Mouse (Mus musculus) small intestine, adult 2 months (tissue): ENCODE results near the gene C4b. TPM values are rescaled to one million over a fixed set of nuclear protein-coding genes. Genes with fewer than 3 reads are reported as not detected.

Source experiments
- H3K27ac ChIP-seq: fragments of 200-500 bp; 2 replicates; pipeline ENCODE4 v1.5.1; 2012; ENCODE audit warnings: low read depth, low read length, control low read depth, inconsistent platforms; ENCODE audit not compliant: insufficient read depth
- H3K27me3 ChIP-seq: fragments of 200-500 bp; 2 replicates; pipeline ENCODE4 v1.6.1; 2012; ENCODE audit warnings: mild to moderate bottlenecking, moderate library complexity, low read length, inconsistent platforms; ENCODE audit not compliant: control insufficient read depth, insufficient read depth
- H3K36me3 ChIP-seq: fragments of 200-500 bp; 2 replicates; pipeline ENCODE4 v1.6.1; 2012; ENCODE audit warnings: mild to moderate bottlenecking, low read length, control low read depth, inconsistent platforms; ENCODE audit not compliant: control insufficient read depth, insufficient read depth
- H3K4me1 ChIP-seq: fragments of 200-500 bp; 2 replicates; pipeline ENCODE4 v1.6.1; 2012; ENCODE audit warnings: low read length, inconsistent platforms, mixed read lengths; ENCODE audit not compliant: control insufficient read depth, insufficient read depth, insufficient read length
- H3K4me3 ChIP-seq: fragments of 200-500 bp; 2 replicates; pipeline ENCODE4 v1.5.1; 2012; ENCODE audit warnings: low read depth, mild to moderate bottlenecking, control low read depth, inconsistent platforms, low read length, moderate library complexity
- CTCF ChIP-seq: fragments of 200-500 bp; IDR thresholded peaks from 2 replicates; pipeline ENCODE4 v1.5.1; 2012; ENCODE audit warnings: low read depth, mild to moderate bottlenecking, control low read depth, inconsistent platforms, low read length, moderate library complexity, mixed read lengths; ENCODE audit not compliant: insufficient replicate concordance, insufficient read length; ENCODE audit errors: extremely low read depth
- POLR2A ChIP-seq: fragments of 200-500 bp; IDR thresholded peaks from 2 replicates; pipeline ENCODE4 v1.6.1; 2012; ENCODE audit warnings: low read depth, mild to moderate bottlenecking, control low read depth, inconsistent platforms, low read length, moderate library complexity
- WGBS: fragments of 180-500 bp; shearing (Covaris S2); methylation state at CpG from one replicate; pipeline ENCODE4 v1.1.7; 2018; 5-methylcytosine and 5-hydroxymethylcytosine counted together
- polyA plus RNA-seq: library from polyadenylated mRNA; depleted of rRNA; stranded (reverse); fragments of >200 nt; gene quantifications from 2 replicates; pipeline ENCODE4 v1.2.3, GENCODE M21; 2012; rRNA removed

Gene C4b
- polyA plus RNA-seq, 1 experiment: 16.8 TPM

DNA sequence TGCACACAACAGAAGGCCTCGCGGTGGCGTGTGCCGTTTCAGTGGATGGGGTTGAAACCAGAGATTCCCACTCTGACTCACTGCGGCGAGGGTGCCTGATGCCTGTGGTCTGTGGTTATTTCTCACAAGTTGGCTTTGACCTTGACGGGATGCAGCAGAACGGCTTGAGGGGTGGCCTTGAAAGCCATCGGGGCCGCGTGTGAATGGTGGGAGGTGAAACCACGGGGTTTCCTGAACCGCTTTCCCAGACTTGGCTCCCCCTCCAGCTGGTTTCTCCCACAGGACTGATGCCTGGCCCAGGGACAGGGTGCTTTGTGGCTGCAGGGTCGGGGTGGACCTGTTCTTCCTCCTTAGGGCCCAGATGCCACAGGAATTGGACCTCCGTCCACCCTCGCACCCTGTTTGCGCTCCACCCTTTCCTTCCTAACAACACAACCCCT, 62.5 kb downstream of the C4b start:
- Histone ChIP-seq H3K4me3 (0 out of 2 replicates have a peak overlapping the region, but pooled peaks have one; percentile 0), H3K27me3 (peaks cover 4% of the 10 kb centered on the region; the same call in 1 of the 2 replicates), H3K27ac (peak overlapping the region; percentile 65), H3K36me3 (no peaks in the 10 kb centered on the region), H3K4me1 (peaks cover 19% of the 10 kb centered on the region)
- WGBS: 54% methylated on average over 17 of the region's 17 CpGs
- TF ChIP-seq CTCF (no peak), POLR2A (no peak)

GRCm38 (mm10) chr17:34680621-34681020, 63.1 kb downstream of the C4b start:
- TF ChIP-seq CTCF: no peak
- TF ChIP-seq POLR2A: no peak
- Histone ChIP-seq H3K36me3 (no peaks in the 10 kb centered on the region), H3K27ac (no peak overlapping the region), H3K4me3 (no peak overlapping the region), H3K27me3 (peaks cover 4% of the 10 kb centered on the region), H3K4me1 (peaks cover 15% of the 10 kb centered on the region)
- 69% methylated on average over 4 of the region's 4 CpGs for WGBS

GRCm38 (mm10) chr17:34680191-34680590, 63.5 kb downstream of the C4b start:
- 79% methylated on average over 26 of the region's 26 CpGs for WGBS
- H3K4me1 ChIP-seq: peaks cover 13% of the 10 kb centered on the region
- no peaks in the 10 kb centered on the region for H3K36me3 ChIP-seq
- H3K27ac ChIP-seq: no peak overlapping the region
- H3K27me3 ChIP-seq: peaks cover 6% of the 10 kb centered on the region
- TF ChIP-seq CTCF: no peak
- no peak for TF ChIP-seq POLR2A
- no peak overlapping the region for H3K4me3 ChIP-seq

Other genes starting within 250 kb of the C4b start
- 33.4 and 104 TPM in 2 replicates for gene Btnl6, start 226.5 kb downstream of the C4b start, polyA plus RNA-seq
- 12.1 and 16.7 TPM in 2 replicates for gene Notch4, start 179.6 kb downstream of the C4b start, polyA plus RNA-seq
- 3.5 and 8.1 TPM in 2 replicates for gene Gpsm3, start 154.1 kb downstream of the C4b start, polyA plus RNA-seq
- 16.1 and 32.2 TPM in 2 replicates for gene Pbx2, start 152.6 kb downstream of the C4b start, polyA plus RNA-seq
- 0.90 and 1.7 TPM in 2 replicates for gene Ager, start 146.0 kb downstream of the C4b start, polyA plus RNA-seq
- gene Rnf5, start 140.2 kb downstream of the C4b start, polyA plus RNA-seq: 66.7 and 147 TPM in 2 replicates
- 210 and 330 TPM in 2 replicates for gene Agpat1, start 139.6 kb downstream of the C4b start, polyA plus RNA-seq
- gene Egfl8, start 127.9 kb downstream of the C4b start, polyA plus RNA-seq: 1.8 and 2.3 TPM in 2 replicates
- 17.3 and 22.0 TPM in 2 replicates for gene Ppt2, start 115.4 kb downstream of the C4b start, polyA plus RNA-seq
- 5.5 and 8.0 TPM in 2 replicates for gene Prrt1, start 114.3 kb downstream of the C4b start, polyA plus RNA-seq
- 2.5 and 9.3 TPM in 2 replicates for gene Fkbpl, start 99.1 kb downstream of the C4b start, polyA plus RNA-seq
- gene Atf6b, start 96.7 kb downstream of the C4b start, polyA plus RNA-seq: 26.6 and 48.0 TPM in 2 replicates
- 12.1 and 12.5 TPM in 2 replicates for gene Tnxb, start 73.3 kb downstream of the C4b start, polyA plus RNA-seq
- gene Cyp21a1, start 60.7 kb upstream of the C4b start, polyA plus RNA-seq: 0.18 and 0.67 TPM in 2 replicates
- gene Stk19, start 93.1 kb upstream of the C4b start, polyA plus RNA-seq: 28.6 and 56.3 TPM in 2 replicates
- gene Dxo, start 93.1 kb upstream of the C4b start, polyA plus RNA-seq: 31.5 and 51.8 TPM in 2 replicates
- gene Skiv2l, start 106.3 kb upstream of the C4b start, polyA plus RNA-seq: 48.1 and 79.3 TPM in 2 replicates
- 7.8 and 18.3 TPM in 2 replicates for gene Nelfe, start 106.5 kb upstream of the C4b start, polyA plus RNA-seq
- 22.4 and 71.5 TPM in 2 replicates for gene Cfb, start 118.6 kb upstream of the C4b start, polyA plus RNA-seq
- 2.9 and 6.8 TPM in 2 replicates for gene Zbtb12, start 135.6 kb upstream of the C4b start, polyA plus RNA-seq
- not detected in 2 replicates for gene Gm20547, start 138.2 kb upstream of the C4b start, polyA plus RNA-seq
- gene C2, start 154.4 kb upstream of the C4b start, polyA plus RNA-seq: 4.3 and 10.6 TPM in 2 replicates
- gene Ehmt2, start 154.6 kb upstream of the C4b start, polyA plus RNA-seq: 101 and 242 TPM in 2 replicates
- 64.8 and 101 TPM in 2 replicates for gene Slc44a4, start 170.6 kb upstream of the C4b start, polyA plus RNA-seq
- 21.2 and 68.8 TPM in 2 replicates for gene Neu1, start 187.4 kb upstream of the C4b start, polyA plus RNA-seq
- gene Hspa1b, start 215.4 kb upstream of the C4b start, polyA plus RNA-seq: 17.1 and 19.8 TPM in 2 replicates
- not detected in 2 replicates for gene Gm20481, start 226.0 kb upstream of the C4b start, polyA plus RNA-seq
- 8.9 and 9.3 TPM in 2 replicates for gene Hspa1a, start 228.3 kb upstream of the C4b start, polyA plus RNA-seq
- gene Hspa1l, start 228.8 kb upstream of the C4b start, polyA plus RNA-seq: 0.06 and 0.14 TPM in 2 replicates
- 51.7 and 82.1 TPM in 2 replicates for gene Lsm2, start 238.0 kb upstream of the C4b start, polyA plus RNA-seq